Mouse (Mus musculus) MEL (cell line): Measurements from ENCODE around the gene Enc1.

Experiments
- CHD2 ChIP-seq: IDR thresholded peaks from 2 replicates; pipeline ENCODE4 v1.6.1; 2011; ENCODE audit warnings: low read length, improper control_type of control experiment
- GATA1 ChIP-seq: IDR thresholded peaks from 2 replicates; pipeline ENCODE4 v1.6.1; 2011; ENCODE audit warnings: low read depth, low read length, improper control_type of control experiment
- MAFK ChIP-seq: IDR thresholded peaks from 2 replicates; pipeline ENCODE4 v1.6.1; 2011; ENCODE audit warnings: low read depth, mild to moderate bottlenecking, low read length, improper control_type of control experiment, borderline replicate concordance
- MAX ChIP-seq: IDR thresholded peaks from 2 replicates; pipeline ENCODE4 v1.6.1; 2011; ENCODE audit warnings: low read length, improper control_type of control experiment
- TCF12 ChIP-seq: IDR thresholded peaks from 2 replicates; pipeline ENCODE4 v1.6.1; 2014; ENCODE audit warnings: low read depth, mild to moderate bottlenecking, inconsistent platforms, low read length, improper control_type of control experiment, moderate library complexity
- USF1 ChIP-seq: IDR thresholded peaks from 2 replicates; pipeline ENCODE4 v1.6.1; 2014; ENCODE audit warnings: low read depth, mild to moderate bottlenecking, inconsistent platforms, low read length, improper control_type of control experiment, moderate library complexity

GRCm38 (mm10) chr13:97235911-97236310 lies 5.0 kb upstream of the Enc1 start:
- TF ChIP-seq MAX = no peak
- no peak for TF ChIP-seq TCF12
- TF ChIP-seq MAFK = no peak
- TF ChIP-seq CHD2 = no peak
- TF ChIP-seq GATA1 = no peak
- no peak for TF ChIP-seq USF1
